Mouse (Mus musculus): ENCODE data around the gene Spata31d1b.

DNA sequence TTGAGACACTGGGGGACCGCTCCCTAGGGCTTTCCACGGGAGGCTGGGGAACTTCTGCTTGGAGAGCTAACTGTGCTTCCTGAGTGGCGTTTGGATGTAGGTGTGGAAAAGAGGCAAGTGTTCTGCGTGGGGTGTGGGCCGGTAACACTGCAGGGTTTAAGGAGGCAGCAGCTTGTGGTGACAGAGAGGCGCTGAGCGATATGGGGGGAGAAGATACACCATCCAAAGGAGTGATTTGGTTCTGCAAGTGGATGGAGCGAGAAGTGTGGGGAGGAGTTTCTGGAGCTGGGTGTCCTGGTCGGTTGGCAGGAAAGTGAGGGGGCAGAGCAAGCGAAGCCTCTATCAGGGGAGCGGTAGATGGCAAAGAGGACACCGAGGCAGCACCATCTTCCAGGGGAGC lies 8.6 kb upstream of the Spata31d1b start:
- TF ChIP-seq CTCF (IDR thresholded peaks at IDR 0.05 in 2 of 3, conservative IDR thresholded peaks at IDR 0.05 in 1 of 3; ENCODE audit: control insufficient read depth in 1 of 3, insufficient read depth in 1 of 3, low read depth in 2 of 3, low read length in 3 of 3, poor library complexity in 1 of 3, severe bottlenecking in 1 of 3): no peak
- no peak for TF ChIP-seq POLR2A (IDR thresholded peaks at IDR 0.05; ENCODE audit: control insufficient read depth in 1 of 2, insufficient read depth in 1 of 2, low read depth in 1 of 2, low read length in 2 of 2, poor library complexity in 1 of 2)
- TF ChIP-seq EP300 (IDR thresholded peaks at IDR 0.05; ENCODE audit: low read depth in 1 of 2, low read length in 2 of 2): no peak
- TF ChIP-seq GABPA (IDR thresholded peaks at IDR 0.05; ENCODE audit: low read depth, low read length): no peak
- TF ChIP-seq CHD1 (IDR thresholded peaks at IDR 0.05; ENCODE audit: low read depth, low read length): no peak
- no peak for TF ChIP-seq ZMIZ1 (IDR thresholded peaks at IDR 0.05; ENCODE audit: low read depth, low read length)
